Mouse (Mus musculus): ENCODE measurements at regions not wholly inside any gene's neighbourhood (a gene's known extent, or its start where the extent isn't known, plus 50 kb on each side); places are given as distances from the start of the nearest gene placed in this dataset.
"Not testable (repeated sequence)": the region's sequence is repeated elsewhere in the genome, so short reads cannot be mapped to it uniquely, and the experiment has no call there.

DNA sequence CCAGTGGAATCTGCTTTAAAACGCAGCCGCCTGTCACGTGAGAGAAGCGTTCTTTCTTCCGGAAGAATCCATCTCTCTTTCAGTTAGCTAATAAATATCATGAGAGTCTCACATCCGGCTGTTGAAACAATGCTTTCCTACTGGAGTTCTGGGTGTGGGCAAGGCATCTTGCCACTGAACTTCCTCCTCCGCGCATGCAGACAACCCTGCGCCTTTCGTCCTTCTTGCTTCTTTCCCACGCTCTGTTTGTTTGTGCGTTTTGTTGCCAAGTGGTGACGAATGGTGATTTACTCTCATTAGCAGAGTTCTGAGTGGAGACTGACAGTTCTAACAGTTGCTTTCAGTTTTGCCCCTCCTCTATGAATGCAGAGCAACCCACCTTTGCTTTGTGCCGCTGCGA is 326.8 kb upstream of the Irx2 start:
- H3K36me3 ChIP-seq (ENCODE audit: control insufficient read depth, insufficient read depth, low read length), result no peaks in the 10 kb centered on the region
- H3K27me3 ChIP-seq (replicated peaks; ENCODE audit: control insufficient read depth, insufficient read depth, low read length), result peaks cover 14% of the 10 kb centered on the region
- H3K4me1 ChIP-seq (ENCODE audit: control insufficient read depth, insufficient read depth, low read depth, low read length), result peaks cover 13% of the 10 kb centered on the region
- 43% methylated on average over 15 of the region's 15 CpGs for WGBS
- H3K27ac ChIP-seq (ENCODE audit: low read depth, low read length), result no peak overlapping the region
- H3K9ac ChIP-seq (ENCODE audit: low read depth, low read length), result no peak overlapping the region
- H3K4me2 ChIP-seq (ENCODE audit: low read length), result peak overlapping the region; percentile 50
- H3K4me3 ChIP-seq (ENCODE audit: low read length), result peak overlapping the region; percentile 27
- no peaks in the 10 kb centered on the region for H3K9me3 ChIP-seq (ENCODE audit: control insufficient read depth, low read length)
- ATAC-seq, result peak; percentile 13; the same call in 1 of the 2 replicates

DNA sequence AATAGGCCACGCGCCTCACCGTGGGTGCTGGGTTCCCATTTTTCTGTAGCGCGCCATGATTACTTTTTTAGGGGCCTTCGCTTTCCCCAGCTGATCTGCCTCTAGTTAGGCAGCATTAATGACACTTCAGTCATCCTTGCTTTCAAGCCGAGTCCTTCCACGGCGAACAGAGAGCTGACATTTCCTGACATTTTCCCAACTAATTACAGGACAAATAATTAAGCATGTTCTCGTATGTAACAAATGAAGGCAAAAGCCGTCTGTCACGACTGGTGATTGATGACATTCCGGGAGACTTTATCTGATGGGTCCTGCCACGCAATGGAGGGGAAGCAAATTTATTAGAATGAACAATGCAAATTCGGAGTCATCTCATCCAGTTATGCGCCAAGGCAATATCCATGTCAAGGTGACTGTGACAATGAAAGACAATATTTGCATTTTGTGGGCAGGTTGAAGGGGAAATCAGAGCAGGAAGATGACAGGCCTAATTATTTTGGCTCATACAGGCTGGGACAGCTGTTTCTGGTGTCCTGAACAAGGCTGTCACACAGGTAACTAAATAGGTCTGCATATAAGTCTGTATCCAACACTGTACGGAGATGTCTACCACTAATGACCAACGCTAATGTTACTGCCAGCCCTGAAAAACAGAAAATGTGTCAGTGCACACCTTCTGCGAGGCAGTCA is 326.0 kb upstream of the Irx2 start:
- WGBS, result 42% methylated on average over 19 of the region's 19 CpGs
- Histone ChIP-seq H3K36me3 (ENCODE audit: control insufficient read depth, insufficient read depth, low read length) (no peaks in the 10 kb centered on the region), H3K4me1 (ENCODE audit: control insufficient read depth, insufficient read depth, low read depth, low read length) (peaks cover 13% of the 10 kb centered on the region), H3K9ac (ENCODE audit: low read depth, low read length) (no peak overlapping the region), H3K27ac (ENCODE audit: low read depth, low read length) (no peak overlapping the region), H3K9me3 (ENCODE audit: control insufficient read depth, low read length) (no peaks in the 10 kb centered on the region), H3K27me3 (replicated peaks; ENCODE audit: control insufficient read depth, insufficient read depth, low read length) (peaks cover 13% of the 10 kb centered on the region), H3K4me2 (ENCODE audit: low read length) (peak overlapping the region; percentile 50), H3K4me3 (ENCODE audit: low read length) (peak overlapping the region; percentile 27)
- 0 out of 2 replicates have a peak, but pooled peaks have one; percentile 25 for ATAC-seq

DNA sequence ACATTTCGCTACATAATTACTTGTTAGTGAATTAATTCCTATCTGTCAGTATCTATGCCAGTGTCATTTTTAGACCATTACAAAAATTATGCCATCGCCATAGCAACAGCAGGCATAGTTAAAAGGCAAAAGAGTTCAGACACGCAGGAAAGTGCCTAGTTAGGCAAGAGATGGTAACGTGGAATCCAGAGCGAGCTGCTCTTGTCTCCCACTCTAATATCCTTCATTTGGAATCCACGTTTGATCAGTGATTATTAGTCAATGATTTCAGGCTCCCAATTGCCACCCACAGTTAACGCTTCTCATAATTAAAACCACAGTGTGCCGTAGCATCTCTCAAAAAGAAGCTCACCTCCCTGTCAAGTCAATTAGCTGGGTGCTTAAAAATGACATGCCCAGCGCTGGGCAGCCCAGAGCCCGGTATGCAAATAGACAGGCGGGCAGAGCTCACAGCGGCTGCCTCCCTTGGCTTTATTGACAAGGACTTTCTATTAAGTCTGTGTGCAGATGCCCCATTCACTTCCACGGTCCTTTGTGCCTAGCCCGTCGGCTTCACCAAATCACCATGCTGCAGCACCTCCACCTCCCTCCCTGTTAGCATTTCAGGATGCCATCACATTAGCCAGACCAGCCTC is 325.4 kb upstream of the Irx2 start:
- no peaks in the 10 kb centered on the region for H3K9me3 ChIP-seq (ENCODE audit: control insufficient read depth, low read length)
- H3K27me3 ChIP-seq (replicated peaks; ENCODE audit: control insufficient read depth, insufficient read depth, low read length), result peaks cover 13% of the 10 kb centered on the region
- H3K36me3 ChIP-seq (ENCODE audit: control insufficient read depth, insufficient read depth, low read length), result no peaks in the 10 kb centered on the region
- 24% methylated on average over 15 of the region's 15 CpGs for WGBS
- H3K4me1 ChIP-seq (ENCODE audit: control insufficient read depth, insufficient read depth, low read depth, low read length), result peaks cover 11% of the 10 kb centered on the region
- no peak overlapping the region for H3K27ac ChIP-seq (ENCODE audit: low read depth, low read length)
- H3K4me3 ChIP-seq (ENCODE audit: low read length), result no peak overlapping the region
- peak overlapping the region; percentile 21; the same call in 1 of the 2 replicates for H3K4me2 ChIP-seq (ENCODE audit: low read length)
- ATAC-seq, result peak; percentile 24; the same call in 1 of the 2 replicates
- H3K9ac ChIP-seq (ENCODE audit: low read depth, low read length), result no peak overlapping the region

DNA sequence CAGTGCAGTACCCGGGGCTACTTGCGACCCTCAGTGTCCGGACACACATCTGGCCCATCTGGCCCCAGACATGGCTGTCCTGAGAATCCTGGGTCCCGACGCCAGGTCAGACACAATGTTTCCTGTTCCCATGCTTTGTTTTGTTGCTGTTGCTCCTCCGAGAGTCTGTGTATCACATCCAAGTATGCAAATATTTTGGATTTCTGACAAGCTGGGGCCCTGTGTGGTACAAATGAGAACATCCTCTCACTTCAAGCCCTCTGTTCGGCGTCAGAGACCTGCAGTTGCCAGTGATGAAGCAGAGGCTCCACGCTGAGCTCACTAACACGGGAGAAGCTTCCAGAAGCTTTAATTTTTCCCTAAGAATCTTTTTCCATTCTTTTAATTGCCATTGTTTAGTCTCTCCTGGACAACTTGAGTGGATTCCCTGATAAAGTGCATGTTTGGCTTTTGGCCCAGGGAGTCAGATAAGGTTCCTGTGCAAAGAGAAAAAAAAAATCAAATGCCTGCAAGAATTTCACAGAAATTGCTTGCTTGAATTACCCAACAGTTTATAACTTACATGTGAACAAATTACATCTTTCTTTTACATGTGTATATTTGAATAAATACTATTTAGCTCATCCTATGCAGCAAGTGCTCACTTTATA is 304.5 kb upstream of the Irx2 start:
- no peak overlapping the region for H3K9ac ChIP-seq (ENCODE audit: low read depth, low read length)
- H3K4me1 ChIP-seq (ENCODE audit: control insufficient read depth, insufficient read depth, low read depth, low read length), result peaks cover 2% of the 10 kb centered on the region; the same call in 1 of the 2 replicates
- ATAC-seq, result no peak
- H3K4me2 ChIP-seq (ENCODE audit: low read length), result peak overlapping the region; percentile 34; the same call in 1 of the 2 replicates
- no peak overlapping the region for H3K4me3 ChIP-seq (ENCODE audit: low read length)
- no peaks in the 10 kb centered on the region for H3K27me3 ChIP-seq (replicated peaks; ENCODE audit: control insufficient read depth, insufficient read depth, low read length)
- no peak overlapping the region for H3K27ac ChIP-seq (ENCODE audit: low read depth, low read length)
- no peaks in the 10 kb centered on the region for H3K9me3 ChIP-seq (ENCODE audit: control insufficient read depth, low read length)
- H3K36me3 ChIP-seq (ENCODE audit: control insufficient read depth, insufficient read depth, low read length), result no peaks in the 10 kb centered on the region
- WGBS, result 44% methylated on average over 10 of the region's 10 CpGs

DNA sequence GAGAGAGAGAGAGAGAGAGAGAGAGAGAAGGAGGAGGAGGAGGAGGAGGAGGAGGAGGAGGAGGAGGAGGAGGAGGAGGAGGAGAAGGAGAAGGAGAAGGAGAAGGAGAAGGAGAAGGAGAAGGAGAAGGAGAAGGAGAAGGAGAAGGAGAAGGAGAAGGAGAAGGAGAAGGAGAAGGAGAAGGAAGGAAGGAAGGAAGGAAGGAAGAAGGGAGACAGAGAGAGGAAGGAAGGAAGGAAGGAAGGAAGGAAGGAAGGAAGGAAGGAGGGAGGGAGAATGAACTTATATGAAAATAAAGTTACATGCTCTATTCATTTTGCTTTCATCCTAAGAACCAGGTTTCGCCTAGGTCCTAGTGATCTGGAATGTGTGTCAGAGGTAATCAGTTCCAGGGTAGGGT is 302.4 kb upstream of the Irx2 start:
- H3K9ac ChIP-seq (ENCODE audit: low read depth, low read length); H3K36me3 ChIP-seq (ENCODE audit: control insufficient read depth, insufficient read depth, low read length); H3K27ac ChIP-seq (ENCODE audit: low read depth, low read length); H3K4me1 ChIP-seq (ENCODE audit: control insufficient read depth, insufficient read depth, low read depth, low read length); H3K4me2 ChIP-seq (ENCODE audit: low read length); H3K4me3 ChIP-seq (ENCODE audit: low read length); H3K9me3 ChIP-seq (ENCODE audit: control insufficient read depth, low read length); ATAC-seq; H3K27me3 ChIP-seq (replicated peaks; ENCODE audit: control insufficient read depth, insufficient read depth, low read length): not testable (repeated sequence)
- WGBS, result 82% methylated on average over 1 of the region's 1 CpGs

DNA sequence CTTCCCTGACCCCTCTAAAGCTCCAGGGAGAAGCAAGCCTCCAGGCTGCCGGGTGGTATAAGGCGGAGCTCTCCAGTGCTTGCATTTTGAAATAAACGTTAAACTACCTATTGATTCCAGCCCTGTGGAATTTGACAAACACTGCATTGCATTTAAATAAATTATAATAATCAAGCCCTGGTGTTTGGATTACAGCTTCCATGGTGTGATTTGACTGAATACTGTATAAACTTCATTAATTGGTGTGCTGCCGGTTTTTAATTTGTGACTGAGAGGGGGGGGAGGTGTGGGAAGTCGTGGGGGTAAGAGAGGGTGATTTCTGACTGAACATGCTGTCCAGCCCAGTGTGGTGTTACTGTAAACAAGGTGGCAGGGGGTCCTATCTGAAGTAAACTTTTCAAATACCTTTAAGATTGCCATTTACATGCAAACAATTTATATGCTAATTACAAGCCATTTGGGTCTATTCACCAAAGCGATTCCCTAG is 282.9 kb upstream of the Irx2 start:
- 5% methylated on average over 6 of the region's 6 CpGs for WGBS
- Histone ChIP-seq H3K27ac (ENCODE audit: low read depth, low read length) (no peak overlapping the region), H3K36me3 (ENCODE audit: control insufficient read depth, insufficient read depth, low read length) (no peaks in the 10 kb centered on the region), H3K27me3 (replicated peaks; ENCODE audit: control insufficient read depth, insufficient read depth, low read length) (no peaks in the 10 kb centered on the region), H3K9me3 (ENCODE audit: control insufficient read depth, low read length) (no peaks in the 10 kb centered on the region), H3K4me2 (ENCODE audit: low read length) (no peak overlapping the region; the same call in 1 of the 2 replicates), H3K9ac (ENCODE audit: low read depth, low read length) (no peak overlapping the region), H3K4me3 (ENCODE audit: low read length) (no peak overlapping the region), H3K4me1 (ENCODE audit: control insufficient read depth, insufficient read depth, low read depth, low read length) (no peaks in the 10 kb centered on the region; the same call in none of the 2 replicates)
- no peak for ATAC-seq

DNA sequence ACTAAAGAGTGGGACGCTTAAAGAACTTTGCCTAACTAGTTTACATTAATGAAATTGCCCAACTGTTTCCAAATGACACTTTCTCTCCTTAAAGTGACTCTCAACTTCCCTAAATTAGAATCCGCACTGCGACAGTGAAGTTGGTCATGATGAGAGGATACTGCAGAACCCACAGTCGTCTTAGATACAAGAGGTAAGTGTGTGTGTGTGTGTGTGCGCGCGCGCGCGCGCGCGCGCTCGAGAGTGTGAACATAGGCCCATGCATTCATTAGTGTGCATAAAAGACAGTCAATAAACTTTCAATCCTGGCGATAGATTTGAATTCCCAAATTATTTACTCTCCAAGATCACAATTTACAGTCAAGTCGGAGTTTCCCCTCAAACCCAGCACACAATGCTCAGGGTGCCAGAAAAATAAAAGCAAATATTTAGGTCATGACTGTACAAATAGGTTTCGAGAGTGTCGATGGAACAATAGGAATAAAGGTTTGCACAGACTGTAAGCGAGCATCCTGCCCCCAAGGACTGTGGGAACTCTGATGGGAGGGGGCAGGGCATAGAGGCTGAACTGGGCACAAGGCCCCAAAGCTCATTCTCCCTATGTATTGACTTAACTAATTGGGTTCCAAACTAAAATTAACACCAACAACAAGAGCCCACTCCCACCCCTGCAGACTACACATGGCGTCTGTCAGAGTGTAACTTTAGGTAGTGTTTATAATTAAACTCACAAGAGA is 282.2 kb upstream of the Irx2 start:
- H3K9me3 ChIP-seq (ENCODE audit: control insufficient read depth, low read length), result no peaks in the 10 kb centered on the region
- no peak overlapping the region for H3K9ac ChIP-seq (ENCODE audit: low read depth, low read length)
- no peak overlapping the region for H3K4me2 ChIP-seq (ENCODE audit: low read length)
- H3K4me1 ChIP-seq (ENCODE audit: control insufficient read depth, insufficient read depth, low read depth, low read length), result no peaks in the 10 kb centered on the region; the same call in none of the 2 replicates
- no peak overlapping the region for H3K4me3 ChIP-seq (ENCODE audit: low read length)
- WGBS, result 18% methylated on average over 21 of the region's 21 CpGs
- no peaks in the 10 kb centered on the region for H3K36me3 ChIP-seq (ENCODE audit: control insufficient read depth, insufficient read depth, low read length)
- ATAC-seq, result no peak
- H3K27me3 ChIP-seq (replicated peaks; ENCODE audit: control insufficient read depth, insufficient read depth, low read length), result no peaks in the 10 kb centered on the region
- H3K27ac ChIP-seq (ENCODE audit: low read depth, low read length), result no peak overlapping the region

DNA sequence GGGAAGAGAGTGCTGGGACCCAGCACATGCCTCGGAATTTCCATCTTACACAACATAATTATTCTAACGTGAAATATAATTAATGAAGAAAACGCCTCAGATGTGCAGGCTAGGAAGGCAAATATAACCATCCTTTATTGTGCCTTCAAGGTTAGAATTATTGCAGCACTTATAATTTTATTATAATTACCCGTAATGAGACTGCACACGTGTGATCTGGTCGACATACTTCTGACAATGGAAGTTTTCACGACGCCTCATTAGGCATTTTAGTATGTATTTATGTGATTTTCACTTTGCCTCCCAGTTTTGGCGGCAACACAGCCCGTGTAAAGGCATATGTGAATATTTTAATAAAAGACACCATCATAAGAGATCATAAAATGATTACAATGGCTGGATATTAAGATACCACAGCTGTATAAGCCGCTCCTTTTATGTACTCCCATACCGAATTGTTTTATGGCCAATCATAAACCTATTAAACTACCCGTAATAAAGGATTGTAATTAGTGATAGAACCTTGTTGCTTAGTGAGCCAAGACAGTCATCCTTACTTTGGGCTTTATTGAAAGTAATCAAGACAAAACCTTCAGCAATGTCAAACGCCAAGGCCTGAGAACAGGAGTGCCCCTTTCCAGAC is 281.6 kb upstream of the Irx2 start:
- H3K9ac ChIP-seq (ENCODE audit: low read depth, low read length), result no peak overlapping the region
- H3K4me3 ChIP-seq (ENCODE audit: low read length), result no peak overlapping the region
- no peak overlapping the region for H3K27ac ChIP-seq (ENCODE audit: low read depth, low read length)
- no peaks in the 10 kb centered on the region for H3K9me3 ChIP-seq (ENCODE audit: control insufficient read depth, low read length)
- no peaks in the 10 kb centered on the region; the same call in none of the 2 replicates for H3K4me1 ChIP-seq (ENCODE audit: control insufficient read depth, insufficient read depth, low read depth, low read length)
- no peak overlapping the region for H3K4me2 ChIP-seq (ENCODE audit: low read length)
- peak; percentile 69; the same call in 1 of the 2 replicates for ATAC-seq
- H3K27me3 ChIP-seq (replicated peaks; ENCODE audit: control insufficient read depth, insufficient read depth, low read length), result no peaks in the 10 kb centered on the region
- H3K36me3 ChIP-seq (ENCODE audit: control insufficient read depth, insufficient read depth, low read length), result no peaks in the 10 kb centered on the region
- WGBS, result 60% methylated on average over 14 of the region's 14 CpGs

Data from hindbrain, embryonic 16.5 days (tissue).